Mouse (Mus musculus): Measurements from ENCODE around the gene Zmiz2.
"Not testable (repeated sequence)": the region's sequence is repeated elsewhere in the genome, so short reads cannot be mapped to it uniquely, and the experiment has no call there.

The Zmiz2 gene

GRCm38 (mm10) chr11:6398141-6398540 lies 9.3 kb downstream of the Zmiz2 start:
- no peak for DNase-seq (ENCODE audit: extremely low read depth, low read depth)

- DNase-seq (ENCODE audit: extremely low read depth, low read depth): no peak
Observed at GRCm38 (mm10) chr11:6402515-6403510, 13.9 kb downstream of the Zmiz2 start.

GRCm38 (mm10) chr11:6403830-6404405 lies 15.0 kb downstream of the Zmiz2 start:
- DNase-seq (ENCODE audit: extremely low read depth, low read depth): no peak

DNA sequence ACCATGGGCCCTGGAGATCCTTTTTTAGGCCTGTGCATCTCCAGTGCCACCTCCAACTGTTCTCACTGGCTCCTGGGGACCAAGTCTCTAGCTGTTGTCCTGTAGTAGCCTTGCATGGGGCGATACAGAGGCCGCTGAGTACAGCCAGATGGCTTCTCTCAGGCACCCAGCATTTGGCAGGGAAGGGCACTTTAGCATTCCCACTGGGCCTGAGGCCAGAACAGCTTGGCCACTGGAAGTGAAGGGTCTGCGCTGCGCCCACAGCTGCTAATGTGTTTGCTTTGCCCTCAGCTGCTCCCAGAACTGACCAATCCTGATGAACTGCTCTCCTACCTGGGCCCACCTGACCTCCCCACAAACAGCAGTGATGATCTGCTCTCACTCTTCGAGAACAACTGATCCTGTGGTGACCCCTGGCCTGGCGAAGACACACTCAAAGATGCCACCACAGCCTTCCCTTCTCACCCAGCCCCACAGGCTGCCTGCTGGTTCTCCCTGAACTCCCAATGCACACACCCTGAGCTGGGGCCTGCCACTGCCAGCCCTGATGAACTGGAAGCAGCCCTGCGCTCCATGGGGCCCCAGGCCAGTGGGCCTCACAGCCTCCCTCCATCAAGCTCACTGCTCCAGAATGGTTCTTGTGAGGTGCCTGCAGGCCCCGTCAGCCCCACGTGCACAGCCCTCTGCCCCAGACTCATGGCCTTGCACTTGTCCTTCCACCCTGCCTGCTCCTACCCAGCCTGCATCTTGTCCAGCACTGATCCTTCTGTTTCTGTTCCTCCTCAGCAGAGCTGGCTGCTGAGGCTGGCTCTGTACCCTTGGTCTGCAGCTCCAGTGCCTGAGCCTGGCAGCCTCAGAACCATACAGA lies 16.1 kb downstream of the Zmiz2 start:
- no peak for DNase-seq (ENCODE audit: extremely low read depth, low read depth)

- DNase-seq (ENCODE audit: extremely low read depth, low read depth): no peak
Observed at GRCm38 (mm10) chr11:6405591-6406081, 16.8 kb downstream of the Zmiz2 start.

DNA sequence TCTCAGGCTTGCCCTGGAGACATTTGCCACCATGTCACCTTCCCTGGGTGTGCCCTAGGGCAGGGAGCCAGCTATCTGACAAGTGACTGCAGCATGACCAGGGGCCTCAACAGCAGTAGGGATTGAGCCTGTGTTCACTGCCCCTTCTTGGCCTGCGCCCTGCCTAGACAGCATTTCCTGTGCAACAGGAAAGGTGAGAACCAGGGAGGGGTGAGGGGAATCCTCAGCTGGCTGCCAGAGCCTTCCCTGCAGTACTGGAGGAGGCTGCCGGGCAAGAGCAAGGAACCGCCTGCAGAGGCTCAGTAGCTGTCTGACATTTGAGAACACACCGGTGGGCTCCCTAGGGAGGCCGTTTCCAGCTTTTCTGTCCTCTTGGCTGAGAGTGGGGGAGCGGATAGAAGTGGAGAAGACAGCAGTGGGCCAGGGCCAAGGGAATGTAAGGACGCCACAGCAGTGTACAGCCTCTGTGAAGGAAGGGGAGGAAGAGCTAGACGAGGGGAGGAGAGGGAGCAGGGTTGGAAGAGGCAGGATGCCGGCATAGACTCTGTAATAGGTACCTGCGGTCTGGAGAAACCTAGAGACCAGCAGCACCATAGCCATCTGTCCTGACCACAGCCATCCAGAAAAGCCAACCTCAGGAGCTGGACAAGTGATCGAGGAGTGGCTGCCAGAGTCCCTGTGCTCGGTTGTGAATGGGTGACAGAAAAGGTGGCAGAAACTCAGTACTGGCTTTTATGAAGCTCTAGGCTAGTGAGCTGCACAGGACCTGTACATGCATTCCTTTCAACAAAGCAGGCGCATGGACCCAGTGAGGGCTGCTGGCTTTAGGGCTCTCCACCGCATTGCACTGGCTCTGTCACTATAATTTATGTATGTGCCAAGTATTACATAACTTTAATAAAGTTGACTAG lies 17.6 kb downstream of the Zmiz2 start:
- DNase-seq (ENCODE audit: extremely low read depth, low read depth): no peak

DNA sequence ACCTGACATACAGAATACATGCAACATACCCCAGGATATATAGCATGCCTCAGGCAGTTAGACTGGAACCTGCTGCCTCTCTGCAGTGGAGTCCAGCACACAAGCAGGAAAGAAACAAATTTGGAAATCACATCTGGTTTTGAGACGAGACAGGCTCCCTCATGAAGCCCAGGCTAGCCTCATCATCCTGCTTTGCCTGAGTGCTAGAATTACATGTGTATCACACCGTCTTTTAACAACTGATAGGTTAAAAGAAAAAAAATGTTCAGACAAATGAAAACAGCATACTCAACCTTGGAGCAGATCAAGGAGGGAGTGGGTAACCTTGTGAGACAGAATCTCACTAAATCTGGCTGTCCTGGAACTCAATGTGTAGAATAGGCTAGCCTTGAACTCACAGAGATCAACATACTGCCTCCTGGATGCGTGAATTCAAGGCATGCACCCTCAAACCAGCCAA lies 18.3 kb downstream of the Zmiz2 start:
- no peak for DNase-seq (ENCODE audit: extremely low read depth, low read depth)

- DNase-seq (ENCODE audit: extremely low read depth, low read depth): no peak
Observed at GRCm38 (mm10) chr11:6410050-6410602, 21.3 kb downstream of the Zmiz2 start.

- not testable (repeated sequence) for DNase-seq (ENCODE audit: extremely low read depth, low read depth)
Observed at GRCm38 (mm10) chr11:6410755-6411154, 21.9 kb downstream of the Zmiz2 start.

DNA sequence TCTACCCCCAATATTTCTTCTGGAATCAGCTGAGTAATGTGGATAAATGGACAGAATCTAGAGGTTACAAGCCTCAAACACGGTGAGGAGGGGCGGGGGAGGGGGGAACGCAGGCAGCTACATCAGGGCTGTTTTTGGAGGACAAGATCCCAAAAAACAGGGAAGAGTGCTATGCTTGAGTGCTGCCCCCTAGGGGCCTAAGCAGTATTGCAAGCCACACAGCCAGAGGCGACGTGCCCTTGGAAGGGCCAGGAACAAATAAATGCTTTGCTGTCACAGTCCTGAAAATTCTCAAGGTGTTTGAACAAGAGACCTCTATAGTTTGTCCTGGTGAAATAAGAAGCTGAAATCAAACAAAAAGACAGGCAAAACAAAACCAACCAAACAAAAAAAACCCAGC lies 22.8 kb downstream of the Zmiz2 start:
- DNase-seq (ENCODE audit: extremely low read depth, low read depth): no peak

DNA sequence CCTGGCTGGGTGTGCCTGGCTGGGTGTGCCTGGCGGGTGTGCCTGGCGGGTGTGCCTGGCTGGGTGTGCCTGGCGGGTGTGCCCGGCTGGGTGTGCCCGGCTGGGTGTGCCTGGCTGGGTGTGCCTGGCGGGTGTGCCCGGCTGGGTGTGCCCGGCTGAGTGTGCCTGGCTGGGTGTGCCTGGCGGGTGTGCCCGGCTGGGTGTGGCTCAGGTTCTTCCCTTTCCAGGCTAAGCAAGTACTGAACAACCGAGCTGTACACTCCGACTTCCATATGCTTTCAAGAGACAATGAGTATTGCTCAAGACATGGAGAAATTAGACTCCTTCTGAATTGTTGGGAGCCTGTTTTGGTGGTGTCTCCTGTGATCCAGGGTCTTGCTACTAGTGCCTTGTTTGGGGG lies 24.4 kb downstream of the Zmiz2 start:
- no peak for DNase-seq (ENCODE audit: extremely low read depth, low read depth)

DNA sequence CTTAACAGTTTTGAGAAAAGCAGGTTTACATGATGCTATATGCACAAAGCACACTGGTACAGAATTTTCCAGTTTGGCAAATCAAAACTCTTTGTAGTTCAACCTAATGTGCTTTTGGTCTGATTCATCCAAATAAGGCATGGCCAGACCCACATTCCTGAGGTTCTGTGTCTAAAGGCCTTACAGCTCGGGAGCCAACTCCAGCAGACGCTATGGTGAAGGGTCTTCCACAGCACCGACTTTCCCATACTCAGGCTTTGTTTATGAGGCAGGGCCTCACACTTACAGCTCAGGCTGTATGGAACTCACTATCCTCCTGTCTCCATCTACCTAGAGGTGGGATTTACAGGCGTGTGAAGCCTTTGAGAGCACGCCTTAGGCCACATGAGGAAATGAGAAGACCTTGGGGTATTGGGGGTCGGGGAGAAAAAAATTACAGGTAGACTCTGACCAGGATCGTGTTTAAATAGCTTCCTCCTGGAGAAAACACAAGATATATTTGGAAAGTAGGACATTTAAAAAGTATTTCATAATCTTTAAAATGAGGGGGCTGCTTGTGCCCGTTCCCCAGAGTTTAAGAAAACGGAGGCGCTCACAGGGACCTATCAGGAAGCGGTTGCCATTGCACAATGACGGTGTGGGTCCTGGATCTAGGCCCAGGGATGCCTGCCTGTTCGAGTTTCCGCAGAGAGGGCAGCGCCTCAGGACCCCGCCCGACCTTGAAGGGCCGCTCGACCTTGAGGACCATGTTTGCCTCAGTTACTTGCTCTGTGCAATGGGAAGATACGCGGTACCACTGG lies 26.1 kb downstream of the Zmiz2 start, which contains the start of gene Ppia:
Gene Ppia, plus strand, starts transcription at position 693 of the 800 bp plus-strand sequence.
- DNase-seq (ENCODE audit: extremely low read depth, low read depth): no peak

DNA sequence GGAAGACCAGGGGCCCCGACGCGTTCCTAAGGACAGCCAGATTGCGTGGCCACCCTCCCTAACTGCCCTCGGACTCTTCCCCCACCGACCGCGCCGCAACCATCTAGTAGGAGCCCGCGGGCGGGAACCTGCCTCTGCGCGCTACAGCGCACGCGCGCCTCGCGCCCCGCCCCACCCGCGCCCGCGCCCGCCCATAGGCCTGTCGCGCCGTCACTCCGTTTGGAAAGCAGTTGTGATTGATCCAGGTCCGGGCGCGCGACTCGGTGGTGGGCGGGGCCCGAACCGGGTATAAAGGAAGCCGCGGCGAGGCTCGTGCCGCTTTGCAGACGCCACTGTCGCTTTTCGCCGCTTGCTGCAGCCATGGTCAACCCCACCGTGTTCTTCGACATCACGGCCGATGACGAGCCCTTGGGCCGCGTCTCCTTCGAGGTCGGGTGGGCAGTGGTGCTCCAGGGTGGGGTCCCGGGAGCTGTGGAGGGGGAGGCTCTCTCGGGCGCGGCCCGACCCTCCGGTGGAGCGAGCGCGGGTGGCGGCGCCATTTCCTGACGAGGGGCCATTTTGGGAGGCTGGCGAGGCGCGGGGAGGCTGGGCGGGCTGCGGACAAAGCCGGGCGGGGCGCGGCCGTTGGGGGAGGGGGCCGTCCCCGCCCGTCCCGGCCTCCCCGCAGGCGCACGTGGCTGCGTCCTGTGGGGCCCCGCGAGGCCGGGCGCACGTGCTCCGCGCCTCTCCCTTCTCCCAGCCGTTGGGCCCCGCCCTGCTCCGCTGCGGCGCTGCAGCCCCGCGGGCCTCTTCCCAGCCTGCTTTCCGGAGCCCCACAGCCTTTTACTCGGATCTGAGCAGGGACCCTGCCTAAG lies 26.9 kb downstream of the Zmiz2 start:
- DNase-seq (ENCODE audit: extremely low read depth, low read depth): peak; percentile 72

- no peak for DNase-seq (ENCODE audit: extremely low read depth, low read depth)
Observed at GRCm38 (mm10) chr11:6416405-6417034, 27.6 kb downstream of the Zmiz2 start.

GRCm38 (mm10) chr11:6417069-6417468 lies 28.2 kb downstream of the Zmiz2 start:
- DNase-seq (ENCODE audit: extremely low read depth, low read depth): no peak

DNA sequence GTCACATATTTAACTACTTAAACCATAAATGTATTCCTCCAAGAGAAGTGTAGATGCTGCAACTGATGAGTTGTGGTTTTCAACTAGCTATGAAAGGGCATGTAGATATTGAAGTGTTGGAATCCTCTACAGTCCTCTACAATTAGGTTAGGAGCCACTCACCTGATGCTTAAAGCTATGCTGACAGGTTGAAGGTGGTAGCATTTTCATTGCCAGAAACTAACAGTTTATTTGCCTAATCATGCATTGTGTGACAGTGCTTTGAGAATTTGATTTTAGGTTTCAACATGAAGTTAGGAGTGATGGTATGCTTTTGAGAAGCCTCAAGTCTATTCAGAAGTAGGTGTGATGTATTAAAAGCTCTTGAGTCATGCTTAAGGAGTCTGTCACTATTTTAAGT lies 28.6 kb downstream of the Zmiz2 start:
- DNase-seq (ENCODE audit: extremely low read depth, low read depth): no peak

- DNase-seq (ENCODE audit: extremely low read depth, low read depth): no peak
Observed at GRCm38 (mm10) chr11:6418751-6419150, 29.9 kb downstream of the Zmiz2 start.

DNA sequence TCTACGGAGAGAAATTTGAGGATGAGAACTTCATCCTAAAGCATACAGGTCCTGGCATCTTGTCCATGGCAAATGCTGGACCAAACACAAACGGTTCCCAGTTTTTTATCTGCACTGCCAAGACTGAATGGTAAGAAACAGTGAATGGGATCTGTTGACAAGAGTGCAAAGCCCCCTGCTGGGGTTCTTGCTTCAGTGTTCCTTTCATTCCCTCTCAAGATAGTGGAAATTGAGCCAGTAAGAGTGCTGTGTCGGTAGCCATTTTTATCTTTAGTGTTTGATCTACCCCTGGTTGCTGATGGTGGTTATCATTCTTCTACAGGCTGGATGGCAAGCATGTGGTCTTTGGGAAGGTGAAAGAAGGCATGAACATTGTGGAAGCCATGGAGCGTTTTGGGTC lies 30.3 kb downstream of the Zmiz2 start:
- DNase-seq (ENCODE audit: extremely low read depth, low read depth): not testable (repeated sequence)
